Mouse (Mus musculus): ENCODE data around the gene Mettl17. TPM values are rescaled to one million over a fixed set of nuclear protein-coding genes. Genes with fewer than 3 reads are reported as not detected.
A peak's percentile ranks its signal among the peaks of the same experiment; 100 is the strongest.

The Mettl17 gene
- polyA plus RNA-seq, 1 experiment from 2014 or later, result 40.5 TPM

- no peak overlapping the region for H3K4me2 ChIP-seq
- H3K4me3 ChIP-seq, result no peak overlapping the region
- no peaks in the 10 kb centered on the region for H3K4me1 ChIP-seq
- no peaks in the 10 kb centered on the region for H3K9me3 ChIP-seq
- no peak overlapping the region for H3K27ac ChIP-seq (replicated peaks)
- ATAC-seq (ENCODE audit: extremely low read depth, insufficient number of reproducible peaks, low FRiP score, low TSS enrichment), result no peak
- H3K27me3 ChIP-seq (replicated peaks), result 0 out of 2 replicates have a peak, but pooled peaks cover 2% of the 10 kb centered on the region
- no peaks in the 10 kb centered on the region for H3K36me3 ChIP-seq
- H3K9ac ChIP-seq, result no peak overlapping the region
- 69% methylated on average over 3 of the region's 3 CpGs for WGBS
Measured at GRCm38 (mm10) chr14:51877517-51877916, 7.1 kb upstream of the Mettl17 start.

DNA sequence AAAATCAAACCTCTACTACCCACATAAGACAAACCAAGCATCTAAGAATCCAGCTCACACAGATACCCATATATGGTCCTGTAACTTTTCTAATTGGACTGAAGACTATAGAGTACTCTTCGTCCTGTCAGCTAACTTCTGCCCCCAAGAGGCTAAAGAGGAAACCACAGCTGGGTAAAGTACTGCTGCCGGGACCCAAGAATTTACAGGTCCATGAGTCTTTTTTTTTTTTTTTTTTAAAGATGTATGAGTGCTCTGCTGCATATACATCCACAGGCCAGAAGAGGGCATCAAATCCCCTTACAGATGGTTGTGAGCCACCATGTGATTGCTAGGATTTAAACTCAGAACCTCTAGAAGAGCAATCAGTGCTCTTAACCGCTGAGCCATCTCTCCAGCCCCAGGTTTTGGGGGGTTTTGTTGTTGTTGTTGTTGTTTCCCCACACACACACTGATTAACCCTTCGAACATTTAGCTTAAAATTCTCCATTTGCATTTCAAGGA, 1.1 kb upstream of the Mettl17 start:
- peaks cover 28% of the 10 kb centered on the region for H3K36me3 ChIP-seq
- H3K9me3 ChIP-seq, result no peaks in the 10 kb centered on the region
- peak overlapping the region; percentile 94 for H3K4me2 ChIP-seq
- WGBS, result under 1% methylated on average over 4 of the region's 4 CpGs
- H3K4me1 ChIP-seq, result peaks cover 13% of the 10 kb centered on the region
- no peak; the same call in 1 of the 2 replicates for ATAC-seq (ENCODE audit: extremely low read depth, insufficient number of reproducible peaks, low FRiP score, low TSS enrichment)
- no peaks in the 10 kb centered on the region for H3K27me3 ChIP-seq (replicated peaks)
- peak overlapping the region; percentile 80 for H3K27ac ChIP-seq (replicated peaks)
- H3K9ac ChIP-seq, result peak overlapping the region; percentile 88
- peak overlapping the region; percentile 80 for H3K4me3 ChIP-seq

DNA sequence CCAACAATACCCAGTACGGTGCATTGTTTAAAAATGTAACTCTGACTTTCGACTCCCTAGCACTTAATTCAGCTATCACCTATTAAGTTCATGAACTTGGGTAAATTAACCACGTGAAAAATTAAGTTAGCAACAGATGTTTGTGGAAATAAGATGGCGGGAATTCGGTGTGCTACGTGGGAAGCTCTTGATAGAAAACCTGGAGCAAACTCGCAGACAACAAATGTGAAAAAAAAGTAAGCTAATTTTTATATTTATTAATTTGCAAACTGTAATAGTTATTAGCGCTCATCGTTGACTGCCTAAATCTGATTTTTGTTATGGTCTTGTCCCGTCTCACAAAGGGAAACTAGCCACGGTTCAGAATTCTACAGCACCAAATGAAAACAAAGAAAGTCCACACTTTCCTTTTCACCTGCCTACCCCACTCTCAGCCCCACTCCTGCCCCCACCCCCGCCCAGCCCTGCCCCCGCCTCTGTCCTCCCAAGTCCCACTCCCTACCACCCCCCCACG, 554 bp upstream of the Mettl17 start:
- Histone ChIP-seq H3K9ac (peak overlapping the region; percentile 88), H3K27ac (replicated peaks) (peak overlapping the region; percentile 80), H3K27me3 (replicated peaks) (no peaks in the 10 kb centered on the region), H3K4me2 (peak overlapping the region; percentile 94), H3K4me3 (peak overlapping the region; percentile 80), H3K4me1 (peaks cover 13% of the 10 kb centered on the region), H3K36me3 (peaks cover 33% of the 10 kb centered on the region), H3K9me3 (no peaks in the 10 kb centered on the region)
- ATAC-seq (ENCODE audit: extremely low read depth, insufficient number of reproducible peaks, low FRiP score, low TSS enrichment), result no peak
- WGBS, result 2% methylated on average over 14 of the region's 14 CpGs

DNA sequence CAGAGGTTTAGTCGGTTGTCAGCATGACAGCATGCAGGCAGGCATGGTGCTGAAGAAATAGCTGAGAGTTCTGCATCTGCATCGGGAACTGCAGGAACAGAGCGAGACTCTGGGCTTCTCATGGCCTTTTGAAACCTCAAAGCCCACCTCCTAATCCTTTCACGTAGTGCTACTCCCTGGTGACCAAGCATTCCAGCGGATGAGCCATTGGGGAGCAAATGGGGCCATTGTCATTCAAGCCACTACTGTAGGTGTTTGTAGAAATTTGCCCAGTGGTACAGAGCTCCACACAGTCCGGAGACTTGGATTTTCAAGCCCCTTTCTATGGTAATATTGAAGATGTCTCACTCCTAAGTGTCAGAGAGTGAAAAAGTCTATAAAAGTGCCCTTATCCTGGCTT, 1.4 kb downstream of the Mettl17 start:
- peak overlapping the region; percentile 94 for H3K4me2 ChIP-seq
- no peak for ATAC-seq (ENCODE audit: extremely low read depth, insufficient number of reproducible peaks, low FRiP score, low TSS enrichment)
- peaks cover 53% of the 10 kb centered on the region for H3K36me3 ChIP-seq
- WGBS, result 61% methylated on average over 6 of the region's 6 CpGs
- 0 out of 2 replicates have a peak overlapping the region, but pooled peaks have one; percentile 8 for H3K9ac ChIP-seq
- H3K9me3 ChIP-seq, result no peaks in the 10 kb centered on the region
- no peaks in the 10 kb centered on the region for H3K27me3 ChIP-seq (replicated peaks)
- no peak overlapping the region for H3K27ac ChIP-seq (replicated peaks)
- H3K4me1 ChIP-seq, result peaks cover 13% of the 10 kb centered on the region
- peak overlapping the region; percentile 80 for H3K4me3 ChIP-seq

GRCm38 (mm10) chr14:51889833-51890232, 5.2 kb downstream of the Mettl17 start:
- no peak for ATAC-seq (ENCODE audit: extremely low read depth, insufficient number of reproducible peaks, low FRiP score, low TSS enrichment)
- 83% methylated on average over 6 of the region's 6 CpGs for WGBS
- Histone ChIP-seq H3K27ac (replicated peaks) (no peak overlapping the region), H3K9ac (no peak overlapping the region), H3K27me3 (replicated peaks) (no peaks in the 10 kb centered on the region), H3K36me3 (peaks cover 68% of the 10 kb centered on the region), H3K4me3 (no peak overlapping the region), H3K4me1 (peaks cover 29% of the 10 kb centered on the region), H3K9me3 (no peaks in the 10 kb centered on the region), H3K4me2 (no peak overlapping the region)

- Histone ChIP-seq H3K36me3 (peaks cover 55% of the 10 kb centered on the region), H3K4me2 (no peak within 1 kb of the TSS), H3K27me3 (replicated peaks) (no peaks in the 10 kb centered on the region), H3K27ac (replicated peaks) (no peak within 1 kb of the TSS), H3K4me1 (peaks cover 16% of the 10 kb centered on the region), H3K4me3 (no peak within 1 kb of the TSS), H3K9me3 (no peaks in the 10 kb centered on the region), H3K9ac (0 out of 2 replicates have a peak within 1 kb of the TSS, but pooled peaks have one; percentile 28)
- 88% methylated on average over 9 of the region's 9 CpGs for WGBS
- ATAC-seq (ENCODE audit: extremely low read depth, insufficient number of reproducible peaks, low FRiP score, low TSS enrichment), result no peak
Measured at GRCm38 (mm10) chr14:51892191-51892939, 7.7 kb downstream of the Mettl17 start, which contains the start of gene Slc39a2. Gene Slc39a2, plus strand, starts transcription at chr14:51892889.

DNA sequence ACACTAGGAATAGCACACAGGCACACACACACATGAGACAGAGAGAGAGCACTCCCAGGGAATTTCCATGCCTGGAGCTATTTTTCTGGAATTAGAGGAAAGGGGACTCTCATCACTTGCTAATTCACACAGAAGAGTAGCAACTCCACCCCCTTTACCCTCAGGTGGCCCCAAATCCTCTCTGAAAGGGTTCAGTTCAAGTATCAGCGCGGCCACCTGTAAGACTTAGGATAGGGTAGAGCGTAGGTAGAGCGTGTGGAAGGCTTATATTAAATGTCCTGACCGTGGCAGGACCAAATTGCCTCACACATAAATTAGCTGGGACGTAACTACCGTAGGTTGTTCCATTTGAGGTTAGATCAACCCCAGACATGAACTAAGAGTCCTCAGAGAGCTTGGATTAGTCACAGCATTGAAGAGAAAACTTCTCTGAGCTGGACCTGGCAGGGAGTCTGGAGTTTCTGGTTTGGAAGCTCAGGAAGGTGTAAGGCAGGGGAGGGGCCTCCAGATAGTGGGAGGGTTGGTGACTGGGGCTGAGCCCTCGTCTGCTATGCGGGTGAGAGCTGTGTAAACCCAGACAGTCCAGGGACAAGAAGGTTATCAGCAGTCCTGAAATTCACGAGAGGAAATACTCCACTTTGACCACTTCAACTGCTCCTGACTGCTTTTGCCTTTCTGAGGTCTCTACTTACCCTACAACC, 8.6 kb downstream of the Mettl17 start:
- Histone ChIP-seq H3K9ac (0 out of 2 replicates have a peak overlapping the region, but pooled peaks have one; percentile 28), H3K36me3 (peaks cover 46% of the 10 kb centered on the region), H3K9me3 (no peaks in the 10 kb centered on the region), H3K4me2 (no peak overlapping the region), H3K4me3 (no peak overlapping the region), H3K4me1 (peaks cover 16% of the 10 kb centered on the region), H3K27me3 (replicated peaks) (no peaks in the 10 kb centered on the region), H3K27ac (replicated peaks) (no peak overlapping the region)
- no peak for ATAC-seq (ENCODE audit: extremely low read depth, insufficient number of reproducible peaks, low FRiP score, low TSS enrichment)
- 24% methylated on average over 10 of the region's 10 CpGs for WGBS

DNA sequence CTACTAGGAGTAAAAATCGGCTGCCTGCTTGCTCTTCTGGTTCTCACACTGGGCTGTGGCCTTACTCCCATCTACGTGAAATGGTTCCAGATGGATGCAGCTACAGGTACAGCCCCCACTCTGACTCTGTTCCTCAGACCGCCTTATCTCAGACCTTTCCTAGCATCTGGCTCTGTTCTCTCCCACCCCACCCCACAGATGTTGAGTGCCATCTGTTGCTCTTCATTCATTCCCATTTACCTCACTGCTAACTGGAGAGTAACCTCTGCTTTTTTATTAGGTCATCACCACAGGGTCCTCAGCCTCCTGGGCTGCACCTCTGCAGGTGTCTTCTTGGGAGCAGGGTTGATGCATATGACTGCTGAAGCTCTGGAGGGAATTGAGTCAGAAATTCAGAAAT, 9.2 kb downstream of the Mettl17 start:
- no peak overlapping the region for H3K4me2 ChIP-seq
- ATAC-seq (ENCODE audit: extremely low read depth, insufficient number of reproducible peaks, low FRiP score, low TSS enrichment), result no peak
- no peak overlapping the region; the same call in 1 of the 2 replicates for H3K9ac ChIP-seq
- H3K9me3 ChIP-seq, result no peaks in the 10 kb centered on the region
- 41% methylated on average over 3 of the region's 3 CpGs for WGBS
- peaks cover 16% of the 10 kb centered on the region for H3K4me1 ChIP-seq
- H3K4me3 ChIP-seq, result no peak overlapping the region
- no peaks in the 10 kb centered on the region for H3K27me3 ChIP-seq (replicated peaks)
- H3K36me3 ChIP-seq, result peaks cover 41% of the 10 kb centered on the region
- no peak overlapping the region for H3K27ac ChIP-seq (replicated peaks)

DNA sequence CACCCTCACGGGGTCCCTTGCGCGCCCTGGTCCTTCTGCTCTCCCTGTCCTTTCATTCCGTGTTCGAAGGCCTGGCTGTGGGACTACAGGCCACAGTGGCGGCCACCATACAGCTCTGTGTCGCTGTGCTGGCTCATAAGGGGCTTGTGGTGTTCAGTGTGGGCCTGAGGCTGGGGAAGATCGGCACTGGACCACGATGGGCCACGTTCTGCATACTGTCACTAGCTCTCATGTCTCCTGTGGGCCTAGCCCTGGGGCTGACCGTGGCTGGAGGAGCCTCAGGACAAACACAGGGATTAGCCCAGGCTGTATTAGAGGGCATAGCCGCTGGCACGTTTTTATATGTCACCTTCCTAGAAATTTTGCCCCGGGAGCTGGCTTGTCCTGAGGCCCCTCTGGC, 10.4 kb downstream of the Mettl17 start:
- 68% methylated on average over 14 of the region's 14 CpGs for WGBS
- ATAC-seq (ENCODE audit: extremely low read depth, insufficient number of reproducible peaks, low FRiP score, low TSS enrichment), result no peak

DNA sequence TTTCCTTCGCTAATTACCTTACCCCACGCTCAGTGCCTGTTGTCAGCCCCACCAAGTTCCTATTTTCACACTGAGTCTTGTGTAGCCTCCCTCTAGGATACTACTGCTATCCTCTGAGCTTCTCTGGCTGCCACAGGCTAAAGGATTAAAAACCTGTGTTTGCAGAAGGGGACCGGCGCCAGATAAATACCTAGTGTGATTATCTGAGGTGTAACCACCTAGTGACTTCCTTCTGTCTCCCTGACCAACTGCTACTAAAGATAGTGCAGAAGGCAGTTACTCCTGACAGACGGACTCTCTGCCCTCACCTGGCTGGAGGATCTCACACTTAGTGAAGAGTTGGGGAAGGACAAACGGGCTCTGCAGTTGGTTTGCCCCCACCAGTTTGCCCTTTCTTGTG, 11.4 kb downstream of the Mettl17 start:
- H3K9ac ChIP-seq, result no peak overlapping the region
- ATAC-seq (ENCODE audit: extremely low read depth, insufficient number of reproducible peaks, low FRiP score, low TSS enrichment), result no peak
- H3K27me3 ChIP-seq (replicated peaks), result no peaks in the 10 kb centered on the region
- no peak overlapping the region for H3K4me2 ChIP-seq
- H3K27ac ChIP-seq (replicated peaks), result no peak overlapping the region
- no peaks in the 10 kb centered on the region for H3K9me3 ChIP-seq
- H3K4me3 ChIP-seq, result no peak overlapping the region
- peaks cover 16% of the 10 kb centered on the region for H3K4me1 ChIP-seq
- WGBS, result 65% methylated on average over 6 of the region's 6 CpGs
- peaks cover 19% of the 10 kb centered on the region for H3K36me3 ChIP-seq

More for the DNA sequence above, 10.4 kb downstream of the Mettl17 start:
- H3K27me3 ChIP-seq (replicated peaks), result no peaks in the 10 kb centered on the region
- H3K9me3 ChIP-seq, result no peaks in the 10 kb centered on the region
- no peak overlapping the region for H3K9ac ChIP-seq
- H3K27ac ChIP-seq (replicated peaks), result no peak overlapping the region
- peaks cover 28% of the 10 kb centered on the region for H3K36me3 ChIP-seq
- H3K4me1 ChIP-seq, result peaks cover 16% of the 10 kb centered on the region
- no peak overlapping the region for H3K4me2 ChIP-seq
- H3K4me3 ChIP-seq, result no peak overlapping the region

DNA sequence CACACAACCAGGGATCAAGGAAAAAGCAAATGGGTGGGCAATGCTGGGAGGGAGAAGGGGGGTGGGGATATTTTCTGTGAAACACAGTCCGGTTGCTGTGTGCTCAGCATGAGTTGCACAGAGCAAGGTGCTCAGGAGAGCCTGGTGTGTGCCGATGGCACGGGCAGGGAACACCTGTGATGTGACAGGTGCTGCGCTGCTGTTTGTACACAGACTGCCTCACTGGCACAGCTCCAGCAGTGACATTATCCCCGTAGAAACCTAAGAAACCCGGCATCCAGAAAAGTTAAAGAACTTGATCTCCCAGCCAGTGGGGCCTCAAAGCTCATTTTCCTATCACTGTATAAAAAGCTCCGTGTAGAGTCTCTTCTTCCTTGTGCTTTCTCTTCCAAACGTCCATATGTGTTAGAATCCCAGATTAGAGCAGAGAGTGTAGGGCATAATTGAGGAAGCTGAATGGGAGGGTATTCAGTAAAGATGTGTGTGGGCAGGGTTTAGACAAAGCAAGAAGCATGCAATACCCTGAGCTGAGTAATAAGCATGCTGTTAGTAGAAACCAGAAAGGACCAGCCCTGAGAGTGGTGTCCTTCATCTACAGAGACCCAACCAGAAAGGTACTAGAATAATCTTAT, 12.0 kb downstream of the Mettl17 start:
- Histone ChIP-seq H3K4me2 (no peak overlapping the region), H3K4me1 (peaks cover 16% of the 10 kb centered on the region), H3K27me3 (replicated peaks) (no peaks in the 10 kb centered on the region), H3K27ac (replicated peaks) (no peak overlapping the region), H3K9me3 (no peaks in the 10 kb centered on the region), H3K4me3 (no peak overlapping the region), H3K36me3 (peaks cover 12% of the 10 kb centered on the region), H3K9ac (no peak overlapping the region)
- ATAC-seq (ENCODE audit: extremely low read depth, insufficient number of reproducible peaks, low FRiP score, low TSS enrichment), result no peak
- 70% methylated on average over 8 of the region's 8 CpGs for WGBS
